Mouse (Mus musculus) neural tube, embryonic 15.5 days (tissue): ENCODE data around the gene Figla. TPM values are rescaled to one million over a fixed set of nuclear protein-coding genes. Genes with fewer than 3 reads are reported as not detected.

Experiments used
- ATAC-seq: fragments of 200-750 bp; cut with Nextera tagmentation; 2 replicates; pipeline ENCODE4 v1.8.0; 2017; ENCODE audit warnings: mild to moderate bottlenecking, moderate TSS enrichment, moderate library complexity; ENCODE audit not compliant: low FRiP score
- H3K27ac ChIP-seq: fragments of 300-500 bp; sonication (generic); replicated peaks from 2 replicates; pipeline ENCODE4 v1.5.1; 2015; ENCODE audit warnings: mild to moderate bottlenecking, inconsistent platforms
- H3K27me3 ChIP-seq: fragments of 300-500 bp; sonication (generic); replicated peaks from 2 replicates; pipeline ENCODE4 v1.6.1; 2015; ENCODE audit warnings: inconsistent platforms
- H3K36me3 ChIP-seq: fragments of 300-500 bp; sonication (generic); 2 replicates; pipeline ENCODE4 v1.6.1; 2015; ENCODE audit warnings: inconsistent platforms
- H3K4me1 ChIP-seq: fragments of 300-500 bp; sonication (generic); 2 replicates; pipeline ENCODE4 v1.6.1; 2015; ENCODE audit warnings: inconsistent platforms
- H3K4me2 ChIP-seq: fragments of 300-500 bp; sonication (generic); 2 replicates; pipeline ENCODE4 v1.6.1; 2015; ENCODE audit warnings: inconsistent platforms, mild to moderate bottlenecking, moderate library complexity
- H3K4me3 ChIP-seq: fragments of 300-500 bp; sonication (generic); replicated peaks from 2 replicates; pipeline ENCODE4 v1.5.1; 2015; ENCODE audit warnings: mild to moderate bottlenecking, inconsistent platforms
- H3K9ac ChIP-seq: fragments of 300-500 bp; sonication (generic); replicated peaks from 2 replicates; pipeline ENCODE4 v1.6.1; 2015; ENCODE audit warnings: mild to moderate bottlenecking, inconsistent platforms
- H3K9me3 ChIP-seq: fragments of 300-500 bp; sonication (generic); replicated peaks from 2 replicates; pipeline ENCODE4 v1.6.1; 2016; ENCODE audit warnings: inconsistent platforms
- WGBS: fragments of 180-500 bp; shearing (Covaris S2); methylation state at CpG from one replicate; pipeline ENCODE4 v1.1.7; 2015; ENCODE audit warnings: mixed read lengths; 5-methylcytosine and 5-hydroxymethylcytosine counted together
- polyA plus RNA-seq: library from polyadenylated mRNA; unstranded; fragments of >200 nt; fragmentation: Nextera tagmentation; extraction: Ambion mirVana; gene quantifications from 2 replicates; pipeline ENCODE4 v1.2.1, GENCODE M21; 2015

Gene Figla
- polyA plus RNA-seq, 1 experiment from 2014 or later, result not detected

- Histone ChIP-seq H3K4me2 (no peak overlapping the region), H3K36me3 (no peaks in the 10 kb centered on the region), H3K27me3 (no peaks in the 10 kb centered on the region), H3K27ac (peak overlapping the region; percentile 80), H3K9ac (no peak overlapping the region), H3K9me3 (no peaks in the 10 kb centered on the region), H3K4me3 (no peak overlapping the region), H3K4me1 (peaks cover 76% of the 10 kb centered on the region)
- WGBS, result 0% methylated on average over 1 of the region's 1 CpGs
- ATAC-seq, result no peak
Measured at GRCm38 (mm10) chr6:86058475-86058874, 42.5 kb downstream of the Figla start.

DNA sequence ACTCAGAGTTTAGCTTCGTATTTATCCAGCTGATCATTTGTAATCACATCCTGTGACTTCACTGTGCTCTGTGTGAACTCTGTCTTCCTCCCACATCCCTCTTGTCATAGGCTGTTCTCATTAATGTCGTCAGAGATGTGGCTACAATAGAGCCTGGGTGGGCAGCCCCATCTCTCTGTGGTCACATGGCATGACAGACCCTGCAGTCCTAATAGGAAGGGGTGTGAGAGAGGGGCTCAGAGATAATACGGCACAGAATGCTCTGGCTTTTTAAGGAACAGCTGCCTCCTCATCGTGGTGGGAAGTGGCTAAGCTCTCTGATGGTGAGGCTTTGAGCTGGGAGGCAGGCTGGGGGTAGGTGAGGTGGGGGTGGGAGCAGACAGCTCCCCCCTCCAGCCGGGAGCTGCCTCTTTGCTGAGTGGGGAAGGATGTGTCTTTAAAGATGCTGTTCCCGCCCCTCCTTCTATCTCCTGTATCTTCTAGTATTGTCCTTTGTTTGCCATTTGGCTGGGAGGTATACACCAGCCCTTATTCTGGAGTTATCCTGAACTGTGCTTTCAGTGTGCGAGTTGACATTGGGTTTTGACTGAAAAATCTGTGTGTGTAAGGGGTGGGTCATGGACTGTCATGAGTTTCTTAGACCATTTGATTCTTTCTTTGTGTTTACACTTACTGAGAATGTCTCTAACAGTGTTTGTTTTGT is 43.3 kb downstream of the Figla start:
- H3K4me2 ChIP-seq, result peak overlapping the region; percentile 35; the same call in 1 of the 2 replicates
- no peaks in the 10 kb centered on the region for H3K27me3 ChIP-seq
- H3K27ac ChIP-seq, result peak overlapping the region; percentile 80
- no peak overlapping the region for H3K4me3 ChIP-seq
- no peak overlapping the region for H3K9ac ChIP-seq
- H3K36me3 ChIP-seq, result no peaks in the 10 kb centered on the region
- peaks cover 76% of the 10 kb centered on the region for H3K4me1 ChIP-seq
- H3K9me3 ChIP-seq, result no peaks in the 10 kb centered on the region
- ATAC-seq, result peak; percentile 63
- 24% methylated on average over 7 of the region's 7 CpGs for WGBS

- WGBS, result 96% methylated on average over 3 of the region's 3 CpGs
- H3K4me2 ChIP-seq, result no peak overlapping the region
Measured at GRCm38 (mm10) chr6:86060170-86060569, 44.2 kb downstream of the Figla start.

GRCm38 (mm10) chr6:86062226-86062625 is 46.3 kb downstream of the Figla start:
- Histone ChIP-seq H3K27ac (peak overlapping the region; percentile 84), H3K9me3 (no peaks in the 10 kb centered on the region), H3K4me1 (peaks cover 94% of the 10 kb centered on the region), H3K36me3 (no peaks in the 10 kb centered on the region), H3K9ac (no peak overlapping the region; the same call in 1 of the 2 replicates), H3K4me2 (0 out of 2 replicates have a peak overlapping the region, but pooled peaks have one; percentile 4), H3K27me3 (no peaks in the 10 kb centered on the region), H3K4me3 (no peak overlapping the region)
- 26% methylated on average over 5 of the region's 5 CpGs for WGBS
- no peak for ATAC-seq

More at GRCm38 (mm10) chr6:86060170-86060569, 44.2 kb downstream of the Figla start:
- Histone ChIP-seq H3K4me1 (peaks cover 78% of the 10 kb centered on the region), H3K9me3 (no peaks in the 10 kb centered on the region), H3K9ac (no peak overlapping the region), H3K36me3 (no peaks in the 10 kb centered on the region), H3K27ac (0 out of 2 replicates have a peak overlapping the region, but pooled peaks have one; percentile 84), H3K27me3 (no peaks in the 10 kb centered on the region), H3K4me3 (no peak overlapping the region)
- no peak for ATAC-seq

DNA sequence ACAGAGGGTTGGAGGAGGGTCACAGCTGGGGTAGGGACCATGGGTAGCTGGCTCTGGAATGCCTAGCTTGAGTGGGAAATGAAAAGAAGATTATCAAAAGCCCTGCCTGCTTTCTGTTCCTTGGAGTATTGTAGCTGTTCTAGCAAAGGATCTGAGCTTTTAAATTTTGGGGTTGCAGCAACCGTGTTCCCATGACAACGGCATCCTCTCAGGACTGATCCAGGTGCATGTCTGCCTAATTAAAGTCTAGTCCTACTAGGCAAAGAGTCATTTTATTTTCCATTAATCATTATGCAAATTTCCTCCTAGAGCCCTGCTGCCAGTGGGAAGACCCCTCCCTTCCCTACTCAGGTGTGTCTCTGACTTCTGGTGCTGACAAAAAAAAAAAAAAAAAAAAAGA is 46.7 kb downstream of the Figla start:
- ATAC-seq, result no peak
- H3K9me3 ChIP-seq, result no peaks in the 10 kb centered on the region
- no peaks in the 10 kb centered on the region for H3K27me3 ChIP-seq
- no peaks in the 10 kb centered on the region for H3K36me3 ChIP-seq
- 42% methylated on average over 2 of the region's 2 CpGs for WGBS
- peaks cover 94% of the 10 kb centered on the region for H3K4me1 ChIP-seq
- H3K27ac ChIP-seq, result peak overlapping the region; percentile 84
- H3K9ac ChIP-seq, result no peak overlapping the region; the same call in 1 of the 2 replicates
- 0 out of 2 replicates have a peak overlapping the region, but pooled peaks have one; percentile 4 for H3K4me2 ChIP-seq
- no peak overlapping the region for H3K4me3 ChIP-seq

- Histone ChIP-seq H3K4me1 (peaks cover 89% of the 10 kb centered on the region), H3K36me3 (no peaks in the 10 kb centered on the region), H3K27ac (peak overlapping the region; percentile 84), H3K9me3 (no peaks in the 10 kb centered on the region), H3K4me3 (no peak overlapping the region), H3K9ac (no peak overlapping the region), H3K27me3 (no peaks in the 10 kb centered on the region), H3K4me2 (peak overlapping the region; percentile 36)
- 10% methylated on average over 6 of the region's 6 CpGs for WGBS
- peak; percentile 70 for ATAC-seq
Measured at GRCm38 (mm10) chr6:86064318-86065016, 48.5 kb downstream of the Figla start.

DNA sequence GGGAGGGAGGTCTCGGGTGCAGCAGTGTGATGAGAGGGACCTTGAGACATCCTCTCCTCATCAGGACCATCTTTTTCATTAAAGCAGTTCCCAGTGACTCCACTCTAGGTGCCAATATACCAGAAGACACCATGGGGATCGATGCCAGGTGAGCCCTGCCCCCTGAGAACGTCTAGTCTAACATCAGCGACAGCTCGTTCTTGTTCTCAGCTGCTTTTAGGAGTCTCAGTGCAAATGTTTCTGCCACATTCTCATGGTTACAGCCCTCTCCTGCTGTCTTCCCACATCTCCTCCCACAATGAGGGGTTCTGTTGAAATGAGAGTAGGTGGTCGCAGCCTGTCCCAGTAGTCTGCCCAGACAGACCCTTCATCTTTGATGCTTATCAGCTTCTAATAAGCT is 50.8 kb downstream of the Figla start:
- H3K36me3 ChIP-seq, result no peaks in the 10 kb centered on the region
- 65% methylated on average over 6 of the region's 6 CpGs for WGBS
- H3K27me3 ChIP-seq, result no peaks in the 10 kb centered on the region
- H3K27ac ChIP-seq, result peak overlapping the region; percentile 35; the same call in 1 of the 2 replicates
- H3K4me1 ChIP-seq, result peaks cover 82% of the 10 kb centered on the region
- H3K9ac ChIP-seq, result no peak overlapping the region
- H3K4me3 ChIP-seq, result no peak overlapping the region
- ATAC-seq, result no peak
- no peak overlapping the region for H3K4me2 ChIP-seq
- H3K9me3 ChIP-seq, result no peaks in the 10 kb centered on the region

- WGBS, result 57% methylated on average over 5 of the region's 5 CpGs
- H3K9me3 ChIP-seq, result no peaks in the 10 kb centered on the region
- H3K27ac ChIP-seq, result peak overlapping the region; percentile 35; the same call in 1 of the 2 replicates
- no peak for ATAC-seq
- no peaks in the 10 kb centered on the region for H3K36me3 ChIP-seq
- H3K4me3 ChIP-seq, result no peak overlapping the region
- H3K9ac ChIP-seq, result no peak overlapping the region
- H3K4me1 ChIP-seq, result peaks cover 78% of the 10 kb centered on the region
- no peak overlapping the region for H3K4me2 ChIP-seq
- H3K27me3 ChIP-seq, result no peaks in the 10 kb centered on the region
Measured at GRCm38 (mm10) chr6:86067145-86067544, 51.2 kb downstream of the Figla start.

- H3K27ac ChIP-seq, result peak overlapping the region; percentile 59
- no peaks in the 10 kb centered on the region for H3K27me3 ChIP-seq
- no peak overlapping the region for H3K9ac ChIP-seq
- ATAC-seq, result no peak
- H3K4me3 ChIP-seq, result no peak overlapping the region
- WGBS, result 46% methylated on average over 5 of the region's 5 CpGs
- no peaks in the 10 kb centered on the region for H3K9me3 ChIP-seq
- H3K36me3 ChIP-seq, result no peaks in the 10 kb centered on the region
- H3K4me1 ChIP-seq, result peaks cover 62% of the 10 kb centered on the region
- no peak overlapping the region for H3K4me2 ChIP-seq
Measured at GRCm38 (mm10) chr6:86069009-86069408, 53.0 kb downstream of the Figla start.

DNA sequence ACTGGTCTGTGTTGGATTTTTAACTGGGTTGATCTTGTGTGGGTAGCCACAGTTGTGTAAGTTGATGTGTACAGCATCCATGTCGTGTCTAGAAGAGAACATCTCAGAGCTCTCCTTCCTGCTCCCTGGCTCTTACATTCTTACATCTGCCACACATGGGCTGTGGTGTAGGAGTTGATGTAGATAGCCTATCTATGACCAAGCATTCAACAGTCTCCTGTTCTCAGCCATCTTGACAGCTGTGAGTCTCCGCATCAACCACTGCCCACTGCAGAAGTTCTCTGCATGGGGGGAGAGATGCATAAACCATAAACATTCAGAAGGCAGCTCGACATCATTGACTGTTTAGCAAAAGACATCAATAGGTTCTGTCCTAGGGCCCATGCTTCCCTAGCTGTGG is 53.9 kb downstream of the Figla start:
- ATAC-seq, result no peak
- no peaks in the 10 kb centered on the region for H3K36me3 ChIP-seq
- 86% methylated on average over 3 of the region's 3 CpGs for WGBS
- no peaks in the 10 kb centered on the region for H3K27me3 ChIP-seq
- H3K9ac ChIP-seq, result no peak overlapping the region
- H3K9me3 ChIP-seq, result no peaks in the 10 kb centered on the region
- no peak overlapping the region for H3K27ac ChIP-seq
- H3K4me2 ChIP-seq, result no peak overlapping the region
- H3K4me3 ChIP-seq, result no peak overlapping the region
- H3K4me1 ChIP-seq, result peaks cover 54% of the 10 kb centered on the region

- Histone ChIP-seq H3K4me1 (peaks cover 50% of the 10 kb centered on the region), H3K9me3 (no peaks in the 10 kb centered on the region), H3K4me2 (no peak overlapping the region), H3K4me3 (no peak overlapping the region), H3K36me3 (no peaks in the 10 kb centered on the region), H3K9ac (no peak overlapping the region), H3K27me3 (no peaks in the 10 kb centered on the region), H3K27ac (no peak overlapping the region)
- ATAC-seq, result no peak
- WGBS, result 60% methylated on average over 7 of the region's 7 CpGs
Measured at GRCm38 (mm10) chr6:86070277-86070676, 54.3 kb downstream of the Figla start.
